Mouse (Mus musculus): ENCODE measurements around the gene Topbp1. TPM values are rescaled to one million over a fixed set of nuclear protein-coding genes. Genes with fewer than 3 reads are reported as not detected.

Topbp1 gene
- polyA plus RNA-seq, 1 experiment from 2014 or later: 79.7 TPM

DNA sequence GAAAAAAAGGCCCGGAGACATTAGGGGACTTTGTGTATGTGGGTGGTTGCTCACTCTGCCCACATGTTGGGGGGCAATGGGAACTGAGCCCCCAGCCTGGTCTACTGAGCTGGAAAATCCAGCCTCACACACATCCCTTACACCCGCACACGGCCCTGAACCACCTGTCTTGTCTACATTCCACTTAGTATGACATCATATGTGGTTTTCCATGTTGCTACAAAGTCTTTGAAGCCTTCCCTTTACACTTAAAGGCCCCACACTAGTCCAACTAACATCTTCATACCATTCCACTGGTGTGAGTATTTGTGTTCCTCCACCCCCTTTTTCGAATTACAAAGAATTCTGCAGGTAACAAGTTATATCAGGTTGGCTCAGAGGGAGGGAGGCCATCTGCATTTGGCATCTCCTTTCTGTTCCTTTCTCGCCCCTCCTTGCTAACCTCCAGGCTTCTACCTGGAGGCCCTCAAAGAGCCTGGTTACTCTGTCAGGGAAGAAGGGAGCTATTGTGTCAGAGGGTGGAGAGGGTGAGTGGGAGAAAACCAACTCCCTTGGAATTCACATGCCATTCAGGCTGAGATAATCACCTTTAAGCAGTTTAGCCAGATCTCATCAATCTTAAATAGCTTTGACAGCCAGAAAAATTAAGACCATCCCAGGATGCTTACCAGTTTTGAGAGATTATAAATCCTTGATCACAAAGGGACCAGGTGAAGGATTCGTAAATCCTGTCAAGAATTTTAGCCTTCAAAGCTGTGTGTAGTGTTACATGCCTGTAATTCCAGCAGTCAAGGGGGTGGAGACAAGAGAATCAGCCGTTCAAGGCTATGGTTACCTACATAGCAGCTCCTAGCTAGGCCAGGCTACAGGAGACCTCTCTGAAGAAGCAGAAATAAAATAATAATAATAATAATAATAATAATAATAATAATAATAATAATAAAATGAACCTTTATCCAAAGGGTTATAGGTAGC is 71.6 kb downstream of the Topbp1 start:
- H3K27ac ChIP-seq (ENCODE audit: low read depth, low read length): no peak overlapping the region
- no peaks in the 10 kb centered on the region for H3K36me3 ChIP-seq (ENCODE audit: control insufficient read depth, insufficient read depth, low read length)
- H3K4me2 ChIP-seq: no peak overlapping the region
- no peaks in the 10 kb centered on the region for H3K4me1 ChIP-seq (ENCODE audit: control insufficient read depth, insufficient read depth, low read length)
- H3K9me3 ChIP-seq (ENCODE audit: control insufficient read depth, low read length): no peaks in the 10 kb centered on the region
- ATAC-seq (ENCODE audit: low FRiP score) (no peak), DNase-seq (ENCODE audit: low spot score, missing footprints) (peak; percentile 80)
- 69% methylated on average over 7 of the region's 7 CpGs for WGBS
- no peak overlapping the region for H3K9ac ChIP-seq (ENCODE audit: low read length)
- H3K27me3 ChIP-seq (ENCODE audit: control insufficient read depth, insufficient read depth, low read length): no peaks in the 10 kb centered on the region
- no peak overlapping the region for H3K4me3 ChIP-seq (ENCODE audit: low read depth, low read length)

- ATAC-seq (ENCODE audit: low FRiP score) (no peak), DNase-seq (ENCODE audit: low spot score, missing footprints) (peak; percentile 1)
- Histone ChIP-seq H3K4me2 (no peak overlapping the region), H3K36me3 (ENCODE audit: control insufficient read depth, insufficient read depth, low read length) (no peaks in the 10 kb centered on the region), H3K27me3 (ENCODE audit: control insufficient read depth, insufficient read depth, low read length) (no peaks in the 10 kb centered on the region), H3K9me3 (ENCODE audit: control insufficient read depth, low read length) (no peaks in the 10 kb centered on the region), H3K9ac (ENCODE audit: low read length) (no peak overlapping the region), H3K27ac (ENCODE audit: low read depth, low read length) (no peak overlapping the region), H3K4me3 (ENCODE audit: low read depth, low read length) (no peak overlapping the region), H3K4me1 (ENCODE audit: control insufficient read depth, insufficient read depth, low read length) (no peaks in the 10 kb centered on the region)
- 55% methylated on average over 10 of the region's 10 CpGs for WGBS
These were observed 73.7 kb downstream of the Topbp1 start for GRCm38 (mm10) chr9:103378686-103379085.

DNA sequence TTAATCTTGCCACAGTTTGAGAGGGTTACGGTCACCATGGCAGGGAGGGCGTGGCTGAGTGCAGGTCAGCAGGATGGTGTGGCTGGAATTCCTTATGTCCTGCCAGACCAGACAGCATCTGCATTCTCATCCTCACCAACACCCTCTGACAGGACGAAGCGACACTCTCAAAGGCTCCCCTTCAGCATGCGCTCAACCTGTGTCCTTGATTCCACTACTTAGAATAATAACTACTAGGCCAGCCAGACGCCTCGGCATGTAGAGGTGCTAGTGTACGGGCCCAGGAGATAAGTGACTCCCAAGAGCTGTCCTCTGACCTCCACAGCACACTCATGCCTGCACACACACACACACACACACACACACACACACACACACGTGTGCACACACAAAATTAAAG is 74.2 kb downstream of the Topbp1 start:
- no peak overlapping the region for H3K27ac ChIP-seq (ENCODE audit: low read depth, low read length)

GRCm38 (mm10) chr9:103380566-103380965 is 75.6 kb downstream of the Topbp1 start:
- no peak overlapping the region for H3K27ac ChIP-seq (ENCODE audit: low read depth, low read length)
- 82% methylated on average over 4 of the region's 4 CpGs for WGBS
- no peaks in the 10 kb centered on the region for H3K4me1 ChIP-seq (ENCODE audit: control insufficient read depth, insufficient read depth, low read length)
- ATAC-seq (ENCODE audit: low FRiP score): no peak
- no peak overlapping the region for H3K4me3 ChIP-seq (ENCODE audit: low read depth, low read length)
- H3K9ac ChIP-seq (ENCODE audit: low read length): no peak overlapping the region
- H3K27me3 ChIP-seq (ENCODE audit: control insufficient read depth, insufficient read depth, low read length): no peaks in the 10 kb centered on the region
- peak; percentile 67 for DNase-seq (ENCODE audit: low spot score, missing footprints)
- no peak overlapping the region for H3K4me2 ChIP-seq
- H3K9me3 ChIP-seq (ENCODE audit: control insufficient read depth, low read length): no peaks in the 10 kb centered on the region
- no peaks in the 10 kb centered on the region for H3K36me3 ChIP-seq (ENCODE audit: control insufficient read depth, insufficient read depth, low read length)

More for the DNA sequence above, 74.2 kb downstream of the Topbp1 start:
- WGBS: 71% methylated on average over 9 of the region's 9 CpGs
- Histone ChIP-seq H3K9ac (ENCODE audit: low read length) (no peak overlapping the region), H3K36me3 (ENCODE audit: control insufficient read depth, insufficient read depth, low read length) (no peaks in the 10 kb centered on the region), H3K4me1 (ENCODE audit: control insufficient read depth, insufficient read depth, low read length) (no peaks in the 10 kb centered on the region), H3K27me3 (ENCODE audit: control insufficient read depth, insufficient read depth, low read length) (no peaks in the 10 kb centered on the region), H3K4me3 (ENCODE audit: low read depth, low read length) (no peak overlapping the region), H3K4me2 (no peak overlapping the region), H3K9me3 (ENCODE audit: control insufficient read depth, low read length) (no peaks in the 10 kb centered on the region)
- ATAC-seq (ENCODE audit: low FRiP score): no peak
- DNase-seq (ENCODE audit: low spot score, missing footprints): no peak

DNA sequence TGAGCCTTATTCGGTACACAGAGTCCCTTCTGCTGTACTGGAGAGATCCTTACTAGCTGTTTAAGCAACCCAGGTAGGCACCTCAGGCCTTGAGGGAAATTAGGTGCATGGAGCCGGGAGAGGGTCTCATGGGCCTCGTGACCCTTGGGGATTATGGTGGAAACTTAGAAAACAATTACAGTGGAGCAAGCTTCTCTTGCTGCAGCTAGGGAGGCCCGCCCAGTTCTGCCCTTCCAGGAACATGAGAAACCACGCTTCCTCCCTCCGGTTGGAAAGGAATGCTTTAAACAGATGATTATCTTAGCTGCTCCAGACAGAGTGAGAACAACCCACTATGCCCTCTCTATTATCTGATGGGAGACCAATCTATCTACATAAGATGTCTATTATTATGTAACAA is 78.0 kb downstream of the Topbp1 start:
- DNase-seq (ENCODE audit: low spot score, missing footprints): peak; percentile 44
- H3K27ac ChIP-seq (ENCODE audit: low read depth, low read length): no peak overlapping the region
- ATAC-seq (ENCODE audit: low FRiP score): no peak
- no peak overlapping the region for H3K4me3 ChIP-seq (ENCODE audit: low read depth, low read length)
- no peak overlapping the region for H3K4me2 ChIP-seq
- peaks cover 3% of the 10 kb centered on the region for H3K4me1 ChIP-seq (ENCODE audit: control insufficient read depth, insufficient read depth, low read length)
- H3K9me3 ChIP-seq (ENCODE audit: control insufficient read depth, low read length): no peaks in the 10 kb centered on the region
- H3K9ac ChIP-seq (ENCODE audit: low read length): no peak overlapping the region
- 75% methylated on average over 6 of the region's 6 CpGs for WGBS
- H3K27me3 ChIP-seq (ENCODE audit: control insufficient read depth, insufficient read depth, low read length): no peaks in the 10 kb centered on the region
- H3K36me3 ChIP-seq (ENCODE audit: control insufficient read depth, insufficient read depth, low read length): no peaks in the 10 kb centered on the region

- Histone ChIP-seq H3K4me1 (ENCODE audit: control insufficient read depth, insufficient read depth, low read length) (peaks cover 3% of the 10 kb centered on the region), H3K36me3 (ENCODE audit: control insufficient read depth, insufficient read depth, low read length) (no peaks in the 10 kb centered on the region), H3K27me3 (ENCODE audit: control insufficient read depth, insufficient read depth, low read length) (no peaks in the 10 kb centered on the region), H3K9ac (ENCODE audit: low read length) (no peak overlapping the region), H3K9me3 (ENCODE audit: control insufficient read depth, low read length) (no peaks in the 10 kb centered on the region), H3K4me2 (no peak overlapping the region), H3K4me3 (ENCODE audit: low read depth, low read length) (no peak overlapping the region), H3K27ac (ENCODE audit: low read depth, low read length) (no peak overlapping the region)
- WGBS: 90% methylated on average over 1 of the region's 1 CpGs
- ATAC-seq (ENCODE audit: low FRiP score) (no peak), DNase-seq (ENCODE audit: low spot score, missing footprints) (peak; percentile 2)
These were observed 78.6 kb downstream of the Topbp1 start for GRCm38 (mm10) chr9:103383576-103383975.

DNA sequence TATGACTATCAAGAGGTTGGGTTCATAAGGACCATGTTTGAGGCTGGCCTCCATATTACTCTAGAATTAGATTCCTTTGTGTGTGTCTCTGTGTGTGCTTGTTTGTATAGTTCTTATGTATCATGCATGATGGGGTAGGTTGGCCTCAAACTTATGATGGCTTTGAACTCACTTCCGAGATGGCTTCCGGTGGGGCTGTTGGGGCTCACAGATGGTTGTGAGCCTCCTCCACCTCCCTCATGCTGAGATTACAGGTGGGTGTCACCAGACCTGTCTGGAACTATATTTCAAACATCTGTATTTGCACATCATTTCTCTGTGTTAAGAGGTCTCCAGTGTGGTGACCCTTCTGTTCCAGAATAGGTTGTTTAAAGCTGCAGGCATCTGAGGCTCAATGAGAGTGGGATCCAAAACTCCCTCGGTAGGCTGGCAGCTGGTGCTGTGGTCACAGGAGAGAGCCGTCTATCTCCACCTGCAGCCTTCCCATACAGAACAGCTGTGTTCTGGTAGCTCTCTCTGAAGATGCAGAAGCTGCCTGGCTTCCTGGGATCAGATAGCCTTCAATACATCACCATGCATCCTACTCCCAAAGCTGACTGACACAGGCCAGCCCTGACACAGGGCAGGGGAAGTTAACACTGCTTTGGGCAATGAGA is 79.3 kb downstream of the Topbp1 start:
- H3K36me3 ChIP-seq (ENCODE audit: control insufficient read depth, insufficient read depth, low read length): no peaks in the 10 kb centered on the region
- WGBS: 77% methylated on average over 4 of the region's 4 CpGs
- H3K27ac ChIP-seq (ENCODE audit: low read depth, low read length): no peak overlapping the region
- peak; percentile 41 for DNase-seq (ENCODE audit: low spot score, missing footprints)
- no peak overlapping the region for H3K4me3 ChIP-seq (ENCODE audit: low read depth, low read length)
- ATAC-seq (ENCODE audit: low FRiP score): no peak
- no peak overlapping the region for H3K9ac ChIP-seq (ENCODE audit: low read length)
- H3K27me3 ChIP-seq (ENCODE audit: control insufficient read depth, insufficient read depth, low read length): no peaks in the 10 kb centered on the region
- H3K4me2 ChIP-seq: no peak overlapping the region
- H3K9me3 ChIP-seq (ENCODE audit: control insufficient read depth, low read length): no peaks in the 10 kb centered on the region
- H3K4me1 ChIP-seq (ENCODE audit: control insufficient read depth, insufficient read depth, low read length): peaks cover 3% of the 10 kb centered on the region

DNA sequence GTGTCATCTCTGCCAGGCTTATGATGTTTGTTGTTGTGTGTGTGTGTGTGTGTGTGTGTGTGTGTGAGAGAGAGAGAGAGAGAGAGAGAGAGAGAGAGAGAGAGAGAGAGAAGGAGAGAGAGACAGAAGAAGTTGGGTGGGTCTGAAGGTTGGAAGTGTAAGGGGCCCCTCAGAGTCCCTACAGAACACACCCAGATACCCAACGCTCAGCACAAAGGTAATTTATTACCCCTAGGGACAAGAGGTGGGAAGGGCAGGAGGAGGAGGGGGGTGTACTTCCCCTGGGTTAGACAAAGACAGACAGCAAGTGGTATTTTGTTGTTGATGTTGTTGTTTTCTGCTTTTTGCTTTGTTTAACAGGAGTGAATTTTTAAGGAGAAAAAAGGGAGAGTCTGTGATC is 80.6 kb downstream of the Topbp1 start:
- Histone ChIP-seq H3K9ac (ENCODE audit: low read length) (no peak overlapping the region), H3K9me3 (ENCODE audit: control insufficient read depth, low read length) (no peaks in the 10 kb centered on the region), H3K27ac (ENCODE audit: low read depth, low read length) (no peak overlapping the region), H3K36me3 (ENCODE audit: control insufficient read depth, insufficient read depth, low read length) (no peaks in the 10 kb centered on the region), H3K4me3 (ENCODE audit: low read depth, low read length) (no peak overlapping the region), H3K4me1 (ENCODE audit: control insufficient read depth, insufficient read depth, low read length) (peaks cover 3% of the 10 kb centered on the region), H3K27me3 (ENCODE audit: control insufficient read depth, insufficient read depth, low read length) (no peaks in the 10 kb centered on the region), H3K4me2 (no peak overlapping the region)
- ATAC-seq (ENCODE audit: low FRiP score): no peak
- peak; percentile 49 for DNase-seq (ENCODE audit: low spot score, missing footprints)
- WGBS: 50% methylated on average over 1 of the region's 1 CpGs

GRCm38 (mm10) chr9:103386573-103386972 is 81.6 kb downstream of the Topbp1 start:
- H3K27me3 ChIP-seq (ENCODE audit: control insufficient read depth, insufficient read depth, low read length): no peaks in the 10 kb centered on the region
- H3K27ac ChIP-seq (ENCODE audit: low read depth, low read length): no peak overlapping the region
- WGBS: 66% methylated on average over 5 of the region's 5 CpGs
- no peak overlapping the region for H3K4me2 ChIP-seq
- no peak overlapping the region for H3K4me3 ChIP-seq (ENCODE audit: low read depth, low read length)
- no peaks in the 10 kb centered on the region for H3K36me3 ChIP-seq (ENCODE audit: control insufficient read depth, insufficient read depth, low read length)
- DNase-seq (ENCODE audit: low spot score, missing footprints): peak; percentile 73
- H3K4me1 ChIP-seq (ENCODE audit: control insufficient read depth, insufficient read depth, low read length): peaks cover 3% of the 10 kb centered on the region
- H3K9me3 ChIP-seq (ENCODE audit: control insufficient read depth, low read length): no peaks in the 10 kb centered on the region
- ATAC-seq (ENCODE audit: low FRiP score): no peak
- H3K9ac ChIP-seq (ENCODE audit: low read length): no peak overlapping the region
